Mouse (Mus musculus): ENCODE data around the gene Trhde. TPM values are rescaled to one million over a fixed set of nuclear protein-coding genes. Genes with fewer than 3 reads are reported as not detected.

Gene Trhde
- 0.23 and 0.48 TPM in 2 replicates for polyA plus RNA-seq (2015; fragmentation: Nextera tagmentation; extraction: Ambion mirVana)

- ATAC-seq (ENCODE audit: insufficient read depth, low FRiP score, low read depth), result no peak
- Histone ChIP-seq H3K9ac (peak within 1 kb of the TSS; percentile 7; the same call in 1 of the 2 replicates), H3K4me3 (replicated peaks) (peak within 1 kb of the TSS; percentile 54), H3K4me2 (peak within 1 kb of the TSS; percentile 94), H3K27me3 (replicated peaks) (peaks cover 41% of the 10 kb centered on the region), H3K4me1 (peaks cover 23% of the 10 kb centered on the region), H3K9me3 (no peaks in the 10 kb centered on the region), H3K36me3 (no peaks in the 10 kb centered on the region), H3K27ac (no peak within 1 kb of the TSS)
- WGBS, result under 1% methylated on average over 30 of the region's 30 CpGs
These were observed at the start of gene Trhde for GRCm38 (mm10) chr10:114802161-114802651. Trhde (minus strand) TSS chr10:114802307.

GRCm38 (mm10) chr10:114841966-114842365, 39.9 kb upstream of the Trhde start:
- no peak overlapping the region for H3K9ac ChIP-seq

GRCm38 (mm10) chr10:114841440-114841839, 39.3 kb upstream of the Trhde start:
- 66% methylated on average over 5 of the region's 5 CpGs for WGBS

More at GRCm38 (mm10) chr10:114841966-114842365, 39.9 kb upstream of the Trhde start:
- no peaks in the 10 kb centered on the region for H3K27me3 ChIP-seq (replicated peaks)
- no peak overlapping the region for H3K27ac ChIP-seq
- H3K4me2 ChIP-seq, result no peak overlapping the region
- no peaks in the 10 kb centered on the region for H3K4me1 ChIP-seq
- no peak for ATAC-seq (ENCODE audit: insufficient read depth, low FRiP score, low read depth)
- whole genome bisulfite sequencing, result 89% methylated on average over 12 of the region's 12 CpGs
- no peaks in the 10 kb centered on the region for H3K36me3 ChIP-seq
- H3K4me3 ChIP-seq (replicated peaks), result no peak overlapping the region
- no peaks in the 10 kb centered on the region for H3K9me3 ChIP-seq

GRCm38 (mm10) chr10:114831313-114831712, 29.2 kb upstream of the Trhde start:
- no peaks in the 10 kb centered on the region for H3K4me1 ChIP-seq
- H3K27me3 ChIP-seq (replicated peaks), result no peaks in the 10 kb centered on the region
- H3K9me3 ChIP-seq, result no peaks in the 10 kb centered on the region
- ATAC-seq (ENCODE audit: insufficient read depth, low FRiP score, low read depth), result no peak
- no peak overlapping the region for H3K4me2 ChIP-seq
- no peak overlapping the region for H3K27ac ChIP-seq
- no peaks in the 10 kb centered on the region for H3K36me3 ChIP-seq
- H3K9ac ChIP-seq, result no peak overlapping the region
- 50% methylated on average over 7 of the region's 7 CpGs for WGBS
- no peak overlapping the region for H3K4me3 ChIP-seq (replicated peaks)

More at GRCm38 (mm10) chr10:114841440-114841839, 39.3 kb upstream of the Trhde start:
- H3K4me3 ChIP-seq (replicated peaks), result no peak overlapping the region
- no peaks in the 10 kb centered on the region for H3K4me1 ChIP-seq
- no peak overlapping the region for H3K27ac ChIP-seq
- H3K9ac ChIP-seq, result no peak overlapping the region
- H3K9me3 ChIP-seq, result no peaks in the 10 kb centered on the region
- H3K27me3 ChIP-seq (replicated peaks), result no peaks in the 10 kb centered on the region
- H3K36me3 ChIP-seq, result no peaks in the 10 kb centered on the region
- no peak overlapping the region for H3K4me2 ChIP-seq
- ATAC-seq (ENCODE audit: insufficient read depth, low FRiP score, low read depth), result no peak

GRCm38 (mm10) chr10:114808799-114809198, 6.7 kb upstream of the Trhde start:
- Histone ChIP-seq H3K4me3 (replicated peaks) (no peak overlapping the region), H3K27me3 (replicated peaks) (no peaks in the 10 kb centered on the region), H3K4me1 (no peaks in the 10 kb centered on the region), H3K9ac (no peak overlapping the region), H3K27ac (no peak overlapping the region), H3K4me2 (no peak overlapping the region), H3K9me3 (no peaks in the 10 kb centered on the region), H3K36me3 (no peaks in the 10 kb centered on the region)
- no peak for ATAC-seq (ENCODE audit: insufficient read depth, low FRiP score, low read depth)
- 45% methylated on average over 3 of the region's 3 CpGs for WGBS

GRCm38 (mm10) chr10:114805884-114806283, 3.8 kb upstream of the Trhde start:
- H3K36me3 ChIP-seq, result no peaks in the 10 kb centered on the region
- no peak overlapping the region for H3K4me3 ChIP-seq (replicated peaks)
- no peak overlapping the region for H3K27ac ChIP-seq
- H3K27me3 ChIP-seq (replicated peaks), result peaks cover 25% of the 10 kb centered on the region
- no peak overlapping the region for H3K9ac ChIP-seq
- ATAC-seq (ENCODE audit: insufficient read depth, low FRiP score, low read depth), result no peak
- H3K4me2 ChIP-seq, result no peak overlapping the region
- peaks cover 15% of the 10 kb centered on the region; the same call in 1 of the 2 replicates for H3K4me1 ChIP-seq
- H3K9me3 ChIP-seq, result no peaks in the 10 kb centered on the region
- WGBS, result 49% methylated on average over 3 of the region's 3 CpGs

GRCm38 (mm10) chr10:114801457-114802160, 498 bp downstream of the Trhde start:
- H3K27me3 ChIP-seq (replicated peaks), result peaks cover 41% of the 10 kb centered on the region
- no peaks in the 10 kb centered on the region for H3K9me3 ChIP-seq
- H3K4me1 ChIP-seq, result peaks cover 23% of the 10 kb centered on the region
- peak overlapping the region; percentile 94 for H3K4me2 ChIP-seq
- H3K4me3 ChIP-seq (replicated peaks), result peak overlapping the region; percentile 54
- H3K36me3 ChIP-seq, result no peaks in the 10 kb centered on the region
- peak overlapping the region; percentile 7; the same call in 1 of the 2 replicates for H3K9ac ChIP-seq
- peak; percentile 54 for ATAC-seq (ENCODE audit: insufficient read depth, low FRiP score, low read depth)
- WGBS, result under 1% methylated on average over 64 of the region's 66 CpGs
- H3K27ac ChIP-seq, result no peak overlapping the region

- Histone ChIP-seq H3K4me1 (peaks cover 23% of the 10 kb centered on the region), H3K4me3 (replicated peaks) (peak overlapping the region; percentile 54), H3K36me3 (no peaks in the 10 kb centered on the region), H3K27me3 (replicated peaks) (peaks cover 41% of the 10 kb centered on the region), H3K9ac (no peak overlapping the region), H3K4me2 (peak overlapping the region; percentile 94), H3K27ac (no peak overlapping the region), H3K9me3 (no peaks in the 10 kb centered on the region)
- 7% methylated on average over 75 of the region's 75 CpGs for WGBS
- no peak for ATAC-seq (ENCODE audit: insufficient read depth, low FRiP score, low read depth)
These were observed 1.5 kb downstream of the Trhde start for GRCm38 (mm10) chr10:114800331-114801304.

GRCm38 (mm10) chr10:114799481-114799880, 2.6 kb downstream of the Trhde start:
- Histone ChIP-seq H3K27ac (no peak overlapping the region), H3K4me1 (peaks cover 23% of the 10 kb centered on the region), H3K9ac (no peak overlapping the region), H3K27me3 (replicated peaks) (peaks cover 41% of the 10 kb centered on the region), H3K9me3 (no peaks in the 10 kb centered on the region), H3K36me3 (no peaks in the 10 kb centered on the region), H3K4me2 (no peak overlapping the region), H3K4me3 (replicated peaks) (no peak overlapping the region)
- WGBS, result 85% methylated on average over 4 of the region's 4 CpGs
- no peak for ATAC-seq (ENCODE audit: insufficient read depth, low FRiP score, low read depth)

- no peak for ATAC-seq (ENCODE audit: insufficient read depth, low FRiP score, low read depth)
- Histone ChIP-seq H3K36me3 (no peaks in the 10 kb centered on the region), H3K4me1 (peaks cover 23% of the 10 kb centered on the region), H3K9ac (no peak overlapping the region), H3K4me3 (replicated peaks) (no peak overlapping the region), H3K9me3 (no peaks in the 10 kb centered on the region), H3K4me2 (no peak overlapping the region), H3K27ac (no peak overlapping the region), H3K27me3 (replicated peaks) (peaks cover 41% of the 10 kb centered on the region)
- WGBS, result 42% methylated on average over 1 of the region's 1 CpGs
These were observed 3.3 kb downstream of the Trhde start for GRCm38 (mm10) chr10:114798788-114799187.

GRCm38 (mm10) chr10:114798218-114798617, 3.9 kb downstream of the Trhde start:
- Histone ChIP-seq H3K36me3 (no peaks in the 10 kb centered on the region), H3K27me3 (replicated peaks) (peaks cover 39% of the 10 kb centered on the region), H3K4me3 (replicated peaks) (no peak overlapping the region), H3K4me1 (peaks cover 23% of the 10 kb centered on the region), H3K27ac (no peak overlapping the region), H3K4me2 (no peak overlapping the region), H3K9me3 (no peaks in the 10 kb centered on the region), H3K9ac (no peak overlapping the region)
- 43% methylated on average over 5 of the region's 5 CpGs for WGBS
- ATAC-seq (ENCODE audit: insufficient read depth, low FRiP score, low read depth), result no peak

All from stomach, embryonic 15.5 days (tissue).